Mouse (Mus musculus): ENCODE results near the gene Olfr767.

- no peak for TF ChIP-seq CTCF (conservative IDR thresholded peaks at IDR 0.05; ENCODE audit: low read length)
- TF ChIP-seq POU5F1 (IDR thresholded peaks at IDR 0.05; ENCODE audit: borderline replicate concordance, low read length) = no peak
Observed at GRCm38 (mm10) chr10:129117761-129118160, 35.1 kb upstream of the Olfr767 start, which contains the start of gene Olfr769.
